ENCODE assay signal across 14 mouse cellular contexts in genomic region chr9:91227673-91228440, GRCm38 (mm10).
A peak's percentile ranks its signal among the peaks of the same experiment; 100 is the strongest.
DNase-seq lines count a peak whose midpoint lies in the region; ATAC-seq and TF ChIP-seq lines count a peak whose summit lies in the region.
"Had no signal": no experiment of that assay in that cellular context is flagged by ENCODE, and none has a peak within 500 bp of the region (broad histone marks: within the 10 kb centered on the region; RNA-seq: fewer than 3 reads in every experiment).

No protein-coding gene starts in this region.

- H3K4me1 ChIP-seq in limb, embryonic 14.5 days (ENCODE audit: control insufficient read depth, insufficient read depth, low read length): no peaks in the 10 kb centered on the region
- H3K4me1 ChIP-seq in limb, embryonic 10.5 days: no peaks in the 10 kb centered on the region
- peaks cover 6% of the 10 kb centered on the region for H3K4me1 ChIP-seq in forebrain, embryonic 15.5 days
- H3K4me1 ChIP-seq in midbrain, embryonic 11.5 days (ENCODE audit: control insufficient read depth, insufficient read depth, low read length): peaks cover 3% of the 10 kb centered on the region; the same call in 1 of the 2 replicates
- peaks cover 5% of the 10 kb centered on the region; the same call in 1 of the 2 replicates for H3K4me1 ChIP-seq in neural tube, embryonic 15.5 days

- no peak overlapping the region for H3K4me3 ChIP-seq in limb, embryonic 14.5 days (replicated peaks; ENCODE audit: low read length)
- H3K4me3 ChIP-seq in limb, embryonic 10.5 days: no peak overlapping the region
- H3K4me3 ChIP-seq in forebrain, embryonic 15.5 days: peak overlapping the region; percentile 7
- H3K4me3 ChIP-seq in midbrain, embryonic 11.5 days (ENCODE audit: low read depth, low read length): no peak overlapping the region
- H3K4me3 ChIP-seq in neural tube, embryonic 15.5 days (replicated peaks): peak overlapping the region; percentile 9; the same call in 1 of the 2 replicates

- H3K4me2 ChIP-seq in limb, embryonic 14.5 days (replicated peaks; ENCODE audit: low read depth, low read length, severe bottlenecking): no peak overlapping the region
- peak overlapping the region; percentile 33 for H3K4me2 ChIP-seq in forebrain, embryonic 15.5 days (replicated peaks)
- H3K4me2 ChIP-seq in midbrain, embryonic 11.5 days: peak overlapping the region; percentile 17; the same call in 1 of the 2 replicates
- H3K4me2 ChIP-seq in neural tube, embryonic 15.5 days: peak overlapping the region; percentile 45
- H3K4me2 ChIP-seq: heart, embryonic 11.5 days had no signal

- H3K27ac ChIP-seq in limb, embryonic 14.5 days (replicated peaks; ENCODE audit: low read depth, low read length): no peak overlapping the region
- H3K27ac ChIP-seq in limb, embryonic 10.5 days: no peak overlapping the region
- H3K27ac ChIP-seq in forebrain, embryonic 15.5 days (replicated peaks): no peak overlapping the region
- no peak overlapping the region for H3K27ac ChIP-seq in midbrain, embryonic 11.5 days (ENCODE audit: low read depth, low read length)
- peak overlapping the region; percentile 18; the same call in 1 of the 2 replicates for H3K27ac ChIP-seq in neural tube, embryonic 15.5 days (replicated peaks)
- H3K27ac ChIP-seq: kidney, postnatal 0 days had no signal

- H3K27me3 ChIP-seq in limb, embryonic 14.5 days (ENCODE audit: control insufficient read depth, insufficient read depth, low read length): no peaks in the 10 kb centered on the region
- H3K27me3 ChIP-seq in limb, embryonic 10.5 days (ENCODE audit: low read depth, poor library complexity, severe bottlenecking): no peaks in the 10 kb centered on the region
- H3K27me3 ChIP-seq in forebrain, embryonic 15.5 days: no peaks in the 10 kb centered on the region
- H3K27me3 ChIP-seq in midbrain, embryonic 11.5 days (ENCODE audit: control insufficient read depth, insufficient read depth, low read length): no peaks in the 10 kb centered on the region
- H3K27me3 ChIP-seq in neural tube, embryonic 15.5 days (replicated peaks): no peaks in the 10 kb centered on the region

- no peaks in the 10 kb centered on the region for H3K9me3 ChIP-seq in limb, embryonic 14.5 days (ENCODE audit: control insufficient read depth, low read length)
- no peaks in the 10 kb centered on the region for H3K9me3 ChIP-seq in limb, embryonic 10.5 days (replicated peaks)
- no peaks in the 10 kb centered on the region for H3K9me3 ChIP-seq in forebrain, embryonic 15.5 days
- no peaks in the 10 kb centered on the region for H3K9me3 ChIP-seq in midbrain, embryonic 11.5 days (ENCODE audit: control insufficient read depth, low read length)
- no peaks in the 10 kb centered on the region for H3K9me3 ChIP-seq in neural tube, embryonic 15.5 days (replicated peaks)

- no peak overlapping the region for H3K9ac ChIP-seq in limb, embryonic 14.5 days (ENCODE audit: low read depth, low read length, severe bottlenecking)
- no peak overlapping the region for H3K9ac ChIP-seq in forebrain, embryonic 15.5 days (replicated peaks)
- H3K9ac ChIP-seq in midbrain, embryonic 11.5 days (ENCODE audit: low read length): no peak overlapping the region
- H3K9ac ChIP-seq in neural tube, embryonic 15.5 days (replicated peaks): no peak overlapping the region

- DNase-seq in limb, embryonic 14.5 days (ENCODE audit: low spot score): peak; percentile 22
- DNase-seq in limb, embryonic 10.5 days (ENCODE audit: low spot score): no peak
- DNase-seq in midbrain, embryonic 11.5 days (ENCODE audit: low spot score, missing footprints): peak; percentile 84
- DNase-seq in layer of hippocampus, postnatal 36 days: no peak
- no peak for DNase-seq in spleen, postnatal 4 days (ENCODE audit: low spot score in 2 of 2)
- DNase-seq: cerebellum, postnatal 14 days; liver; lung, postnatal 10 days; spleen, adult 18-20 months had no signal

- H3K36me3 ChIP-seq in limb, embryonic 14.5 days (ENCODE audit: control insufficient read depth, insufficient read depth, low read length): no peaks in the 10 kb centered on the region
- no peaks in the 10 kb centered on the region for H3K36me3 ChIP-seq in limb, embryonic 10.5 days
- no peaks in the 10 kb centered on the region for H3K36me3 ChIP-seq in forebrain, embryonic 15.5 days
- H3K36me3 ChIP-seq in midbrain, embryonic 11.5 days (ENCODE audit: control insufficient read depth, insufficient read depth, low read length): no peaks in the 10 kb centered on the region
- no peaks in the 10 kb centered on the region for H3K36me3 ChIP-seq in neural tube, embryonic 15.5 days

- 0 out of 2 replicates have a peak, but pooled peaks have one; percentile 55 for ATAC-seq in limb, embryonic 14.5 days (ENCODE audit: low FRiP score, low read depth)
- ATAC-seq in forebrain, embryonic 15.5 days (replicated peaks): peak; percentile 95
- peak; percentile 88 for ATAC-seq in midbrain, embryonic 11.5 days (ENCODE audit: low FRiP score)
- peak; percentile 92 for ATAC-seq in neural tube, embryonic 15.5 days (ENCODE audit: low FRiP score)
- no peak for ATAC-seq in frontal cortex, adult (ENCODE audit: low TSS enrichment)

- no peak for TF ChIP-seq POLR2A in limb, embryonic 14.5 days (IDR thresholded peaks at IDR 0.05; ENCODE audit: borderline replicate concordance, extremely low read depth, insufficient read depth, insufficient read length)

- WGBS in limb, embryonic 14.5 days: 53% methylated on average over 10 of the region's 10 CpGs
- WGBS in limb, embryonic 10.5 days: 68% methylated on average over 10 of the region's 10 CpGs
- 18% methylated on average over 10 of the region's 10 CpGs for WGBS in forebrain, embryonic 15.5 days
- 39% methylated on average over 10 of the region's 10 CpGs for WGBS in midbrain, embryonic 11.5 days
- WGBS in neural tube, embryonic 15.5 days: 11% methylated on average over 10 of the region's 10 CpGs

Comparison
In these comparisons a context has a peak if more than half of its experiments do, and no peak if none do; other contexts are left out.
1. DNase-seq: peak in limb, embryonic 14.5 days (single experiment) and midbrain, embryonic 11.5 days (single experiment); none in limb, embryonic 10.5 days (single experiment), layer of hippocampus, postnatal 36 days (0 of 2) and spleen, postnatal 4 days (0 of 2).
2. H3K4me3 ChIP-seq: peak in forebrain, embryonic 15.5 days (single experiment) and neural tube, embryonic 15.5 days (single experiment); none in limb, embryonic 14.5 days (single experiment), limb, embryonic 10.5 days (single experiment) and midbrain, embryonic 11.5 days (single experiment).